Mouse (Mus musculus) CD4-positive, CD25-positive, alpha-beta regulatory T cell, adult 4 months (primary cell): ENCODE data around the gene Pigyl. TPM values are rescaled to one million over a fixed set of nuclear protein-coding genes. Genes with fewer than 3 reads are reported as not detected.

Experiments used
- polyA plus RNA-seq, 2 experiments: library from polyadenylated mRNA; unstranded; fragments of 100-300 nt; shearing (Covaris generic); gene quantifications; one replicate each; pipeline ENCODE4 v1.2.1; 2017

The Pigyl gene
- polyA plus RNA-seq, 2 experiments from 2014 or later = 45.4 to 48.7 TPM

Other genes starting within 250 kb of the Pigyl start
- gene Rab3d, start 238.7 kb upstream of the Pigyl start, polyA plus RNA-seq = 10 to 100 TPM in 1 of 2 experiments, 1 to 10 TPM in 1; 8.4 to 11.3 TPM
- gene Ccdc159, start 229.4 kb upstream of the Pigyl start, polyA plus RNA-seq = under 1 TPM in 1 of 2 experiments, not detected in 1; 0.94 TPM
- gene Tmem205, start 229.3 kb upstream of the Pigyl start, polyA plus RNA-seq = 1 to 10 TPM; 8.0 to 8.7 TPM
- gene Plppr2, start 219.8 kb upstream of the Pigyl start, polyA plus RNA-seq = under 1 TPM; 0.28 to 0.90 TPM
- 10 to 100 TPM in 1 of 2 experiments, 1 to 10 TPM in 1; 3.2 to 13.5 TPM for gene Swsap1, start 201.1 kb upstream of the Pigyl start, polyA plus RNA-seq
- gene Epor, start 193.3 kb upstream of the Pigyl start, polyA plus RNA-seq = not detected
- not detected for gene Rgl3, start 167.4 kb upstream of the Pigyl start, polyA plus RNA-seq
- gene Ccdc151, start 154.2 kb upstream of the Pigyl start, polyA plus RNA-seq = not detected
- 10 to 100 TPM; 31.5 to 37.6 TPM for gene Prkcsh, start 154.0 kb upstream of the Pigyl start, polyA plus RNA-seq
- gene Elavl3, start 104.8 kb upstream of the Pigyl start, polyA plus RNA-seq = under 1 TPM in 1 of 2 experiments, not detected in 1; 0.07 TPM
- not detected for gene Gm49318, start 85.6 kb upstream of the Pigyl start, polyA plus RNA-seq
- 1 to 10 TPM; 4.7 to 7.3 TPM for gene Zfp653, start 85.5 kb upstream of the Pigyl start, polyA plus RNA-seq
- 10 to 100 TPM; 35.8 to 55.9 TPM for gene Ecsit, start 71.4 kb upstream of the Pigyl start, polyA plus RNA-seq
- gene Cnn1, start 57.6 kb upstream of the Pigyl start, polyA plus RNA-seq = under 1 TPM in 1 of 2 experiments, not detected in 1; 0.22 TPM
- gene Elof1, start 39.7 kb upstream of the Pigyl start, polyA plus RNA-seq = 10 to 100 TPM; 76.4 to 95.1 TPM
- gene Acp5, start 21.1 kb upstream of the Pigyl start, polyA plus RNA-seq = 100 to 1,000 TPM; 221 to 282 TPM
- not detected for gene Zfp872, start 31.2 kb downstream of the Pigyl start, polyA plus RNA-seq
- 10 to 100 TPM; 47.0 to 48.9 TPM for gene Zfp809, start 68.9 kb downstream of the Pigyl start, polyA plus RNA-seq
- 1 to 10 TPM; 7.1 to 7.4 TPM for gene Zfp599, start 103.0 kb downstream of the Pigyl start, polyA plus RNA-seq
- gene Zfp810, start 150.8 kb downstream of the Pigyl start, polyA plus RNA-seq = 10 to 100 TPM in 1 of 2 experiments, 1 to 10 TPM in 1; 10.0 to 15.8 TPM
- 1 to 10 TPM; 2.8 to 4.3 TPM for gene Anln, start 232.3 kb downstream of the Pigyl start, polyA plus RNA-seq